Mouse (Mus musculus) myocyte (in vitro differentiated cells): ENCODE data around the gene Kif3c.

Experiments
- MAX ChIP-seq: IDR thresholded peaks from one replicate; pipeline ENCODE4 v1.6.1; 2011; ENCODE audit warnings: low read depth, mild to moderate bottlenecking, control low read depth
- MYOD1 ChIP-seq, 3 experiments: IDR thresholded peaks; one replicate each; pipeline ENCODE4 v1.6.1; 2011; ENCODE audit warnings: control low read depth in 2 of 3, low read depth in 2 of 3, mild to moderate bottlenecking in 2 of 3, moderate library complexity in 1 of 3; ENCODE audit not compliant: insufficient read length in 2 of 3, control insufficient read depth in 1 of 3
- POLR2A ChIP-seq: IDR thresholded peaks from one replicate; pipeline ENCODE4 v1.6.1; 2011; ENCODE audit warnings: low read depth, mild to moderate bottlenecking, control low read depth, moderate library complexity; ENCODE audit not compliant: insufficient read length
- POLR2AphosphoS2 ChIP-seq: IDR thresholded peaks from one replicate; pipeline ENCODE4 v1.6.1; 2011; ENCODE audit warnings: low read depth, control low read depth; ENCODE audit not compliant: insufficient read length
- TCF12 ChIP-seq: IDR thresholded peaks from one replicate; pipeline ENCODE4 v1.6.1; 2011; ENCODE audit warnings: mild to moderate bottlenecking, control low read depth; ENCODE audit not compliant: poor library complexity, insufficient read depth, severe bottlenecking
- TCF3 ChIP-seq: IDR thresholded peaks from one replicate; pipeline ENCODE4 v1.6.1; 2011; ENCODE audit warnings: low read depth, control low read depth; ENCODE audit not compliant: insufficient read length

DNA sequence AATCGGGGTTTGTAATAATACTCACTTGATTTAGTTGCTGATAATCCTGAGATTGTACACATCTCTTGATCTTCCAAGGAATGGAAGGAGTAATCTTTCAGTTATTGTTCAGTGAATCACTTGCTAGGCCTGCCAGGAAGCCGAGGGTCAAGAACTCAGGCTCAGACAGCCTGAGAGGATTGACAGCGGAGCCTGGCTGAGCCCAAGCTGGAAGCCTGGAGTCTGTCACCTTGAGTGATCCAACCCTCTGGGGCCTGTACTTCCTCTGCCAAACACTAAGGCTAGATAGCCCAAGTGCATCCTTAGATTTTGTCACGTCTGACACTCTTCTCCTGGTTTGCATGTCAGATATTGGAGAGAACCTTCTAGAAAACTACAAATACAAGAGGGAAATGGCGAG is 12.8 kb downstream of the Kif3c start:
- TF ChIP-seq POLR2AphosphoS2 (no peak), TCF3 (no peak), TCF12 (no peak), POLR2A (no peak), MAX (no peak), MYOD1 (IDR thresholded peaks at IDR 0.05; ENCODE audit: control insufficient read depth in 1 of 3, insufficient read length in 2 of 3, low read depth in 2 of 3) (no peak)
